Mouse (Mus musculus) kidney, postnatal 0 days (tissue): ENCODE measurements at regions not wholly inside any gene's neighbourhood (a gene's known extent, or its start where the extent isn't known, plus 50 kb on each side); places are given as distances from the start of the nearest gene placed in this dataset.

Source experiments
- ATAC-seq: fragments of 200-750 bp; cut with Nextera tagmentation; replicated peaks from 2 replicates; pipeline ENCODE4 v1.8.0; 2017; ENCODE audit warnings: low read depth, moderate number of reproducible peaks, moderate TSS enrichment, moderate library complexity; ENCODE audit not compliant: low FRiP score
- DNase-seq: peaks from one replicate; pipeline ENCODE4 v3.0.0-alpha.2; 2016; ENCODE audit warnings: low spot score
- H3K27ac ChIP-seq: fragments of 300-500 bp; sonication (generic); 2 replicates; pipeline ENCODE4 v1.5.1; 2014; ENCODE audit warnings: mild to moderate bottlenecking
- H3K27me3 ChIP-seq: fragments of 300-500 bp; sonication (generic); 2 replicates; pipeline ENCODE4 v1.6.1; 2014; ENCODE audit warnings: low read length, mixed read lengths; ENCODE audit not compliant: insufficient read depth
- H3K36me3 ChIP-seq: fragments of 300-500 bp; sonication (generic); 2 replicates; pipeline ENCODE4 v1.6.1; 2014; ENCODE audit warnings: low read length, mixed read lengths; ENCODE audit not compliant: insufficient read depth
- H3K4me1 ChIP-seq: fragments of 300-500 bp; sonication (generic); replicated peaks from 2 replicates; pipeline ENCODE4 v1.6.1; 2014; ENCODE audit warnings: antibody characterized with exemption, low read length, mixed read lengths; ENCODE audit not compliant: insufficient read depth
- H3K4me2 ChIP-seq: fragments of 300-500 bp; sonication (generic); 2 replicates; pipeline ENCODE4 v1.6.1; 2014; ENCODE audit warnings: mild to moderate bottlenecking, low read length, moderate library complexity, mixed read lengths
- H3K4me3 ChIP-seq: fragments of 300-500 bp; sonication (generic); replicated peaks from 2 replicates; pipeline ENCODE4 v1.5.1; 2014; ENCODE audit warnings: low read depth, low read length
- H3K9ac ChIP-seq: fragments of 300-500 bp; sonication (generic); 2 replicates; pipeline ENCODE4 v1.6.1; 2014; ENCODE audit warnings: low read depth, low read length
- H3K9me3 ChIP-seq: fragments of 300-500 bp; sonication (generic); replicated peaks from 2 replicates; pipeline ENCODE4 v1.6.1; 2016; ENCODE audit warnings: low read length, inconsistent platforms, mixed read lengths
- CTCF ChIP-seq: IDR thresholded peaks from 2 replicates; pipeline ENCODE4 v1.5.1; 2016; ENCODE audit warnings: antibody characterized with exemption, low read depth, mild to moderate bottlenecking, moderate library complexity
- WGBS: fragments of 180-500 bp; shearing (Covaris S2); extraction: QIAGEN DNeasy Blood & Tissue Kit; methylation state at CpG from one replicate; pipeline ENCODE4 v1.1.7; 2014; 5-methylcytosine and 5-hydroxymethylcytosine counted together

GRCm38 (mm10) chrX:163848510-163849199 lies 60.2 kb upstream of the Ap1s2 start:
- no peak for DNase-seq
- Histone ChIP-seq H3K9me3 (no peaks in the 10 kb centered on the region), H3K4me1 (no peaks in the 10 kb centered on the region), H3K4me2 (no peak overlapping the region), H3K4me3 (no peak overlapping the region), H3K36me3 (no peaks in the 10 kb centered on the region), H3K27me3 (no peaks in the 10 kb centered on the region), H3K27ac (no peak overlapping the region), H3K9ac (no peak overlapping the region)
- TF ChIP-seq CTCF, result no peak
- no peak for ATAC-seq
- WGBS, result 51% methylated on average over 8 of the region's 8 CpGs

GRCm38 (mm10) chrX:163850915-163851599 lies 57.8 kb upstream of the Ap1s2 start:
- Histone ChIP-seq H3K9me3 (no peaks in the 10 kb centered on the region), H3K9ac (no peak overlapping the region), H3K27ac (no peak overlapping the region), H3K4me1 (no peaks in the 10 kb centered on the region), H3K27me3 (no peaks in the 10 kb centered on the region), H3K36me3 (no peaks in the 10 kb centered on the region), H3K4me3 (no peak overlapping the region), H3K4me2 (no peak overlapping the region)
- no peak for ATAC-seq
- DNase-seq, result no peak
- 95% methylated on average over 4 of the region's 4 CpGs for WGBS
- no peak for TF ChIP-seq CTCF

GRCm38 (mm10) chrX:163858494-163858893 lies 50.3 kb upstream of the Ap1s2 start:
- DNase-seq (no peak), ATAC-seq (no peak)
- H3K36me3 ChIP-seq, result no peaks in the 10 kb centered on the region
- no peak overlapping the region for H3K4me2 ChIP-seq
- H3K4me3 ChIP-seq, result no peak overlapping the region
- H3K4me1 ChIP-seq, result no peaks in the 10 kb centered on the region
- no peaks in the 10 kb centered on the region for H3K27me3 ChIP-seq
- no peaks in the 10 kb centered on the region for H3K9me3 ChIP-seq
- no peak for TF ChIP-seq CTCF
- 51% methylated on average over 3 of the region's 3 CpGs for WGBS
- H3K27ac ChIP-seq, result no peak overlapping the region
- no peak overlapping the region for H3K9ac ChIP-seq
